Mouse (Mus musculus) mesoderm, embryonic 11.5 days (tissue): ENCODE data around the gene 9430015G10Rik.
A peak's percentile ranks its signal among the peaks of the same experiment; 100 is the strongest.
"Not testable (repeated sequence)": the region's sequence is repeated elsewhere in the genome, so short reads cannot be mapped to it uniquely, and the experiment has no call there.

Source experiments
- DNase-seq: peaks from one replicate; pipeline ENCODE4 v3.0.0-alpha.2; 2012; ENCODE audit warnings: low read depth, low spot score

9430015G10Rik gene

DNA sequence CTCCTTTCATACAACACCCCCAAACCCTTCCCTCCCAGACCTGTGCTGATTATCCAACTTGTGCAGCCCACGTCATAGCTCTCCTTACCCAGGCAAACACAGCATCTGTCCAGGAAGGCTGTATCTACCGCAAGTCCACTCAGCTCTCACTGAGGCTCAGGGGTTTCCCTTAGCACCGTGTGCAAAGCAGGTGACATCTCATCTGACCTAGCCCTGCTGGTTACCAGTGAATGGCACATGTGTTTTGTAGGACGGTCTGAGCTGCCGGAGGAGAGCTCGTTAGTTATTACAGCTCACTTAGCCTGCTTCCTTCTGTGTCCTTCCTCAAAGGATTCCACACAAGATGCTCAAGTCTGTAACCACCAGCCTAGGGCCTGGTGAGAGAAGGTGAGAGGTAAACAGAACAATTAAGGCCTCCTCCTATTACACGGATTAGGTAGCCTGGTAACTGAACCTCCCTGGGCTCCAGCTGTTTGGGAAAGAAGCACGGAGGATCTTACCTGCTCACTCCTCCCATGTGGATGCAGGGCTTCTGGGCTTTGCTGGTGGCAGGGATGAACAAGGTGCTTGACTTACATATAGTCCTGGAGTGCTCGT is 11.9 kb upstream of the 9430015G10Rik start:
- DNase-seq, result no peak

DNA sequence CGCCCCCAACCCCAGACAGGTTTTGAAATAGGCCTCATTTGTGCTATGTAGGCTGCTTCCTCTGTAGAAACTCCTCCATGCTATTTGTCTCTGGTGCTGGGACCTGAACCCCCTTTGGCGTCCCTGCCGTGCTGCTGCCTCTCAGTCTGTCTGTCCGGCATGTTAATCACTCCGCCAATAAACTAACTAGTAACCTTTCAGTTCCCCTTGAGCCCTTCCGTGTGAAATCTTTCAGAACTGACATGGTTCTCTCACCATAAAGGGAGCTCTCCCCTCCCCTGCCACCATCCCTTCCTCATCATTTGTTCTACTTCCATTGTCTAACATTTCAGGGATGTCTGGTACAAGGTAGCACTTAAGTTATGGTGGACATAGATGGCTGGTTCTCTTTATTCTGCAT is 10.4 kb upstream of the 9430015G10Rik start:
- no peak for DNase-seq

DNA sequence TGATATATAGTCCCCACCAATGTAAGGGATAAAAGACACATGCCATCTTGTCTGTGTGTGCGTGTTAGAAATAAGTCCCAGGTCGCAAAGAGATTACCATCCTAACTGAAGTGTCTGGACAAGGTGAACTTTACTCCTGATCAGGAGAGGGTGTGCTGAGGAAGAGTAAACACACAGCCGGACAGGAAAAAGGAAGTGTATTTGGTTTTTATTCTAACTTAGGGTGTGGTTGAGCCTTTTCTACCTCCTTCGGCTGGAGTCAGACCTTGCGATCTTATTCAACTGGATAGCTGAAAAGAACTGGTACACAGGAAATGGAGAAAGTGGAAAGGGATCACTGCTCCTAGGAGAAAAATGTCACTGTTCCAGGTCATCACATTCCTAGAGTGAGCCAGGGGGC is 9.3 kb upstream of the 9430015G10Rik start:
- no peak for DNase-seq

DNA sequence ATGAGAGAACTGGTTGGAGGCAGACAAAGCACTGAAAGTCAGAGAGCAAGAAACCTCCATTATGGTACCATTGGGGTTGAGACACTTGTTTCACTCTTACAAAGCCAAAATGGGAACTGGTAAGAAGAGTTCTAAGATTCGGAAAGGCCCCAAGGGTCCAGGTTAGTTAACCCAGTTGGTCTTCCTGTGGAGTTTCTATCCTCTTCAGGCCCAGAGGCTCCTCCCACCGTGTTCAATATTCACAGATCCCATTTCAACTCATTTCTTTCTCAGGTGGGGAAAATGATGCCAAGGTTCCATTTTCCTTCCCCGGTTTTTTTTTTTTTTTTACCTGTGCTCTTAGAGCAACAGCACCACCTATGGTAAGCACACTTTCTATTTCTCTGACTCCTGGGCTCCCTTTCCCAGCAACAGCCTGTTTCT is 8.3 kb upstream of the 9430015G10Rik start:
- DNase-seq, result no peak

DNA sequence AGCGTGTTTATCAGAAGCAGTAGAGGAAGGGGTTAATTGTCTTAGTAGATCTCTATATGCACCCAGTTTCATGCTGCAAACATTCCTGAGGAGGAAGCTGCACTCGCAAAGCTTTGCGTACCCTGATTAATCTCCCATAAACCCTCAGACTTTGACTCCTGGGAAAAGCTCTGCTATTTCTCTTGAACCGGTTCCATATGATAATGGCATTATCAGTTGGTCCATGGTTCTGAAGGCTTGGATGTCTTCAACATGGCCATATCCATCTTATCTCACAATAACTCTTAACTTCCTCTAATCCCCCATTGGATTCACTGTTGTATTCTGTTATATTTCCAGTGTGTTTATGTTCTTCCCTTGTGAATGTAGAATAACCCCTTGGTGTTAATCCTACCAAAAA is 6.4 kb upstream of the 9430015G10Rik start:
- DNase-seq, result no peak

DNA sequence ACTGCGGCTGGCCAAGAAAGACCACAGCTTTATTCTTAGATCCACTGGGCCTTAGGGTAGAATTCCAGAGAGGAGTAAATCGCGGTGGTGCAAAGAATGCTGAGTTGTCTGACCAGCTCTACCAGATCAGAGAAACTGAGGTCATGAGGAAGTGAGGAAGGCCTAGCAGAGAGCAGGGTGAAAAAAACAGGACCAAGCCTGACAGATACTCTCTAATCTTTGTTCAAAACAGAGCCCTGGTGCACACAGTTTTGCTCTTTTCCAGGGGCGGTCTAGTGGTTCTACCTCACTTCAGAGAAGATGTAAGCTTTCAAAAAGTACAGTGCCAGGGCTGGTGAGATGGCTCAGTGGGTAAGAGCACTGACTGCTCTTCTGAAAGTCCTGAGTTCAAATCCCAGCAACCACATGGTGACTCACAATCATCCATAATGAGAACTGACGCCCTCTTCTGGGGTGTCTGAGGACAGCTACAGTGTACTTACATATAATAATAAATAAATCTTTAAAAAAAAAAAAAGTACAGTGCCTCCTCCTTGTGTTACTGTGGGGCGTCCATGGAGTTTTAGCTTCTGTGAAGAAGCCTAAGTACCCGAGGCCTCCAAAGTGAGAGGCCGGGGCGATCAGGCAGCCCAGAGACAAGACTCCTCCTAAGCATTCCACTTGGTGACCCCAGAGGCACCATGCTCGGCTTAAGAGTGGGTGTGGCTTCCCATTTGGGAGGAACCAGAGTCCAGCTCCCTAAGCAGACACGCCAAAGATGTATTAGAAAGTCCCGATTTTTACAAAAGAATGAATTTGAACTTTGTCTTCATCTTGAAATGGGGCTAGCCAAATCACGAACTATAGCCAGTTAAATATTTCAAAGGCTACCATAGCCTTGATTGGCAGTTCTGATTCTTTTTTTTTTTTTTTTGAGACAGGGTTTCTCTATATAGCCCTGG is 906 bp upstream of the 9430015G10Rik start:
- DNase-seq, result peak; percentile 67

DNA sequence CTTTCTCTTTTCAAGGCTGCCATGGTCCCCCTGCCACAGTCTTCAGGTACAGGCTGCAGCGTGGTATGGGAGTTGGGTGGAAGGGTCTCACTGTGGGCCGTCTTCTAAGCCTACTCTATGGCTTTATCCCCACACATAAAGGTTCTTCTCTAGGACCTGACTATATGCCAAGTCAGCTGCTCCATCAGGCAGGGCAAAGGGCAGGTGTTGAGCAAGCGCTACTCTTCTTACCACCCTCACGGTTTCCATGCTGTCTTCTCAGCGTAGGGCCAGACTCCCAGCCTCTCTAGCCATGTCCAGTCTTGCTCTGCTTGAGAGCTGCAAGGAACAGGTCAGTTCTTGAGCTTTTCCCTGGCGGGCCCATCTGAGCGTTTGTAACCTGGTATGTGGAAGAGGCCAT is 14.3 kb downstream of the 9430015G10Rik start:
- no peak for DNase-seq

DNA sequence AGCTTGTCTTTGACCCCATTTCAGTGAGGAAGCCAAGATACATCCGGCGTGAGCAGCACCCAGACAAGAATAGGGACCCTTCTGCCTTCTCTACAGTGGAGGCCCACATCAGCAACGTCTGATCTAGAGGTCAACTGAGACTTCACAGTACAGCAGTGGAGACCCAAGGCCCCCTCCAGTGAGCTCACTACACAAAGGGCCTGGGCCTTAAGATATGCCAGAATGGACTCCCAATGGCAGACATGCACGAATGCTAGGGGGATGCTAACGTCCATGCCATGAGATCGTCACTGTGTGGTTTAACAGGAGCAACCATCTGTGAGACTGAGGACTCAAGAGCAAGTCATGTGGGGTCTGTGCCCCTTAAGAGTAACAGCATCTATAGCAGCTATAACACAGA is 15.6 kb downstream of the 9430015G10Rik start:
- no peak for DNase-seq

DNA sequence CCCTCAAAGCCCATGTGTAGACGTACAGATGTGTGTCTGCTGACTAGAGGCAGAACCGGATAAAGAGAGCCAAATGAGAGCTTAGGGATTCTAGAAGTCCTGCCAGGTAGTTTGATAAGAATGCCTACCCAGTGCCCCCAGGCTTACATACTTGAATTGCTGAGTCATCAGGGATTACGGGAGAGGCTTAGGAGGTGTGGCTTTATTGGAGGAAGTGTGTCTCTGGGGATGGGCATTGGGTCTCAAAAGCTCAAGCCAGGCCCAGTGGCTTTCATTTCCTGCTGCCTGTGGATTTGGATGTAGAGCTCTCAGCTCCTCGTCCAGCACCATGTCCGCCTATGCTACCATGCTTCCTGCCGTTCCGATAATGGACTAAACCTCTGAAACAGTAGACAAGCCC is 17.1 kb downstream of the 9430015G10Rik start:
- no peak for DNase-seq

DNA sequence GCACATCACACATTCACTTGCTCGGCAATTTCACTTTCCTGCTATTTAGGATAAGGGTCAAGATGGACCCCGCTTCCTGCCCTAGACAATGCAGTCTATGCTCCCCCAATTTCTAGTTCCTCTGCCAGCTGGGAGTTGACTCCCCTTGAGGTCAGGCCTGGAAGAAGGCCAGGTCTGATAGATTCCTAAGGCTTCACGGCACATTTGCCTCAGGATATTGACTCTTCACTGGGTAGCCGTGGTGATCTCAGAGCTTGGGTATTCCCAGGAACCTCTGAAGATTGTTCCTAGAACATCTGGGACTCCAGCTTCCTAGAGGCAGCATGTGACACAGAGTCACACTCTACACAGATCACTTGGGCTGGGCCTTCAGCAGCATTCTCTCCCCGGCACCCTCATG is 19.0 kb downstream of the 9430015G10Rik start:
- no peak for DNase-seq

DNA sequence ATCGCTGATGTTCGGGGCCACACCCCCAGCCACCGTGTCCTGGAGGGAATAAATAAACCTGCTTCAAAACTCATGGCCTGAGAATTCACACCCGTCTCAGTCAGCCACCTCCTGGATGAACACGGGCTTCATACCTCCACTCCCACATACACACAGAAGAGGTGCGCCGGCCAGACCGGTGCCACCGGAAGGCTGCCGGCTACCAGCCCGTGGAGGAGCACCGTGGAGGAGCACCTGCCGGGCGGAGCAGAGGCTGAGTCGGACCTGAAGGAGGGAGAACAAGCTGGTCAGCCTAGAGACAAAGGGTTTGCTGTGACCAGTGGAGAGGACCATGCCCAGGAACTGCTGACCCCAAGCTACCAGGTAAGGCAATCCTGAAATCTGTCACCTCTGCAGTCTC is 20.7 kb downstream of the 9430015G10Rik start, which contains the start of gene Rnf223:
Gene Rnf223, plus strand, starts transcription at position 78 of the 400 bp plus-strand sequence.
- DNase-seq, result no peak

DNA sequence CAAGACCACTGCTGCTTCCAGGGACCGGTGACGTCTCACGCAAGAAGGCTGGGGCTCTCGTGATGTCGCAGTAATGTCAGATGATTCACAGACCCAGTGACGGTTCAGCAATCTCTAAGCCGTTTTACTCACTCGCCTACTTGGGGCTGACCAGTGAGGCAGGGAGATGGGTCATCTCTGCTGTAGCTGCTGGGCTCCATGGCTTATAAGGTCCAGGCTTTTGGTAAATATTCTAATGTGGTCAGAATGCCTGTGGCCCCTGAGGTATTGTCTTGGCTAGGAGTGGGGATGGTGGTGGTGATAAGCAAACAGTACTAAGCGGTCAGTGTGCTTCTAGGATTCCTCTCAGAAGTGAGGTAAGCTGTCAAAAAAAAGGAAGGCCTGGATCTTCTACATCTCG is 21.2 kb downstream of the 9430015G10Rik start:
- no peak for DNase-seq

DNA sequence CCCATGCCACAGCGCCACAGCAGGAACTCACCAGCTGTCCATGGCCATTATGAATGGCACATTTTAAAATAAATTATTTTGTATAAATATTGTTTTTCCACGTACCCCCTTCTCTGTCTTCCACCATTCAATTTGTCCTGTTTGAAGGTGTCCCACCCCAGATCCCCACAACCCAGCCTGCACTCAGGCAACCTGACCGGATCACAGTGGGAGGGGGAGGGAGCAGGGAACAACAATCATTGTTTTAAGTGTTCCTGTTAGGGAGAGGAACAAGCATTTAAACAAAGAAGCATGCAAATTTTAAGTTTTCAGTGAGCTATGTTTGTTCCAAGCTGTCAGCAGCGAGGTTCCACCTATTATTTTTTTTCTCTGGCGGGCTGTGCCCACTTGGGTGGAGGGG is 23.6 kb downstream of the 9430015G10Rik start:
- no peak for DNase-seq

DNA sequence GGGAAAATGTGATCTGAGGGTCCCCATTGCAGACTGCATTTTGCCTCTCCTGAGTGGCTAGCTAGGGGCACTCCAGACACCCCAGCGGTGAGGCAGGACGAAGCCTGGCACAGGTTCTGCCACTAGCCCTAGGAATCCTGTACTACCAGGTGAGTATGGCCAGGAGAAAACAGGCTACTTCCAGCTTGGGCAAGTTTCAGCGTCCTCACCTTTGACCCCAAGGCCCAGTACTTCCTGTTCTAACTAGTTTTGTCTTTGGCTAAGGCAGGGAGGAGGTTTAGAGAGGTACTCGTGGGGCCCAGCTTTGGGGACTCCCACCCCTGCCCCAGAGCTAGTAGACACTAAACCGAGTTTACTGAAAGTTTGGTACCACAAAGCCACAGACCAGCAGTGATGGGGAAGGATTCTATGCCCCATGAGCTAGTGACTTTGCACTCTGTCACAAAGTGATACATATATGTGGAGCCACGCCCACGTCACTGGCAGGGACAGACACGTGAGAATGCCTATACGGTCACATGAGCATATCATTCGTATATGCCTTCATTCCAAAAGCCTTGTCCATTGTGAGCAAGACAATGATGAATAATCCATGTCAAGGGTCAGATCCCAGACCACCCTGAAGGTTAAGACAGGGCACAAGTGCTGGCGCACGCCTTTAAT is 24.3 kb downstream of the 9430015G10Rik start:
- no peak for DNase-seq

DNA sequence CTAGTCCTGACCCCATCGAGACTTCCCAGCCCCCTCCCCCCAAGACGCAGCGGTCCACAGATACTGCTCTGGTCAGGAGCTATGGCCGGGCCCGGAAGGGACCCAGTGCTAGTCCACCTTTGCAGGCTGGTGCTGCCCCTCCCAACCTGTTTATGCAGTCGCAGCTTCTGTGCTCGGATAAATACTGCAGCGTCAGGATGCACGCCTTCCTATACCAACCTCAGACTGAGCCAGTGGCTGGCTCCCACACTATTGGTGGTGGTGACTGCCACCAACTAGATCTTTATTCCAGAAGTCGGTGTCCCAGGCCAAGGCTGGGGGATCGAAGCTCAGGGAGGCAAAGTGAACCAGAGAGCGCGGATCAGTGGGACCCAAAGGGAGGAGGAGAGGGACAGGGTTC is 25.3 kb downstream of the 9430015G10Rik start:
- no peak for DNase-seq

DNA sequence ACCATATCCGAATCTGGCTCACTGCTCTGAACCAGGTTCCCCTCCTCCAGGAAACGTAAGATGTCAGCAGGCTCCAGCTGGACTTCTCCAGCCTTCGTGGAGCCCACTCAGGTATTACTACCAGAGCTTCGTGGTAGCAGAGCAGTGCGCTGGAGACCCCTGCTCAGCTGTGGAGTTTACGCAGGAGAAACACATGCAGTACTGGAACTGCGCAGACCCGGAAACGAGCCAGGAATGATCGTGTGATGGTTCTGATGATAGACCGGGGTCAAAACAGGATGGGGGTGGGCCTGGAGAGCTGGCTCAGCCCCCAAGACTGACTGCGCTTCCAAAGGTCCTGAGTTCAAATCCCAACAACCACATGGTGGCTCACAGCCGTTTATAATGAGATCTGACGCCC is 26.0 kb downstream of the 9430015G10Rik start:
- no peak for DNase-seq

DNA sequence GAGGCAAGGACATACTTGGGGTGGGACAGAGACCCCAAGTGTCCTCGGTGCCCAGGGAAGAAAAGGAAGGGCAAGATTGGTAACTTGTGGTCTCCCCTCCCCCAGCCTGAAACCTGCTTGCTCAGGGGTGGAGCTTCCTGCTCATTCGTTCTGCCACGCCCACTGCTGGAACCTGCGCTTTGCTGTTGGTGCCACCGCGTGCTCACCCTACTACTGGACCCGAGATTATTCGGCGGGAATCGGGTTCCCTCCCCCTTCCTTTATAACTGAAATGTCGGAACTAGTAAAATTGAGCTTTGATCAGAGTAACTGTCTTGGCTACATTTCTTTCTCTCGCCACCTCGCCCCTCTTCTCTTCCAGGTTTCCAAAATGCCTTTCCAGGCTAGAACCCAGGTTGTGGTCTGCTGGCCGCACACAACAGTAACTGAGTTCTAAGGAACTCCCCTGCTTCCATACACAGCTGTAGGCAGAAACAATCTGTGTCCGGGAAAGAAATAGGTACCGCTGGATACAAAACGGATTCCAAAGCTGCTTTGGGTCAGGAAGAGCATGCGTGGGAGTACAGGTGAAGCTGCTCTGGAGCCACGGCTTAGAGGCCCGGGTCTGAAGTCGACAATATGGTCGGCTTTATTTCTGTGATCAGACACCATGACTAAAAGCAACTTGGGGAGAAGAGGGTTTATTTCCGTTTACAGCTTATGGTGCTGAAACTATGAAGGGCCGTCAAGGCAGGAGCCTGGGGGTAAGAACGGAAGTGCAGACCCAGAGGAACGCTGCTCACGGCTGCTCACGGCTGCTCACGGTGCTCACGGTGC is 26.7 kb downstream of the 9430015G10Rik start:
- no peak for DNase-seq

DNA sequence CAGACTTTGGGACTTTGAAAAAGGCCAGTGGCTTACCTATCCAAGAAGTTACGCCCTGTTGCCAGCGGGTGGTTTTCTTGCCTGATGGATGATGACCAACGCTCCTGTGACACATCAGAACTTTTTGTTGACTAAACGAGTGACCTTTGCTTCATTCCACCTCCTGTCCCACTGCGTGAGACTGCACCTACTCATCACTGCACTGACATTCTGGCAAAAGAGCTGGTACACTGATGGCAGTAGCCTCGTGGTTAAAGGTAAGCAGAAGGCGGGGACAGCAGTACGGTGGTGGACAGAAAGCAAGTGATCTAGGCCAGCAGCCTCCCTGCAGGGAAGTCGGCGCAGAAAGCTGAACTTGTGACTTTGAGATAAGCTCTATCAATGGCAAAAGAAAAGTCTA is 41.1 kb downstream of the 9430015G10Rik start:
- DNase-seq, result not testable (repeated sequence)

DNA sequence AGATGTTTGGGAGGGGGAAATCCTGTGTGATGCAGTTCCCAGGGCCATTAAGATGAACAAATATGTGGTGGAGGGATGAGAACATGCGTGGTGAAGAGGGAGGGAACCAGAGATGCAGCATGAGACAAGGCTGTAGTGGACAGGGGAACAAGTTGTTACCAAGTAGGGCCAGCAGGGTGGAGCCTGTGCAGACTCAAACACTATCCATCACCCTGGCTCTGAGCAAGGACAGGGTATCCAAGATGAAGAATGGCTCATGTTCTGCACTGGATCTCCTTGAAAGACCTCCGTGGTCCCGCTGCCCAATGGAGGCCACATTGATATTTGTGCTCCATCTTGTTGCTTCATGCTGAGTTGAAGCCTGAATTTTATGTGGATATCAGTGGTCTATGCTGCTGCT is 45.0 kb downstream of the 9430015G10Rik start:
- no peak for DNase-seq

DNA sequence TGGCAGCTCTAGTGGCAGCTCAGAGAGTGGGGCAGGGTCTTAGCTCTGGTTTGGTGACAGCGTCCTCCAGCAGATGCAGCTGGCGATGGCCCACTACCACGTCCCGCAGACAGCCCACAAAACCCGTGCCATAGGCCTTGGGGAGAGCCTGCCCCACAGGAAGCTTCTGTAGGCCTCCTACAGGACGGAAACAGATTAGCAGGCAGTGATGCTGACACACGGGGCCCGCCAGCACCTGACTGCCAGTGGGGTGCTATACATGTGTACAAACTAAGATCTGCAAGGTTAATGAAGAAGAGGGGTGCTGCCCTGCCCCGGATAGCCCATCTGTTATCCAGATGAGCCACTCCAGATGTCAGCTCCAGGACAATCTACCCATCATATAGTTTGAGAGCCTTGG is 56.7 kb downstream of the 9430015G10Rik start:
- DNase-seq, result no peak

DNA sequence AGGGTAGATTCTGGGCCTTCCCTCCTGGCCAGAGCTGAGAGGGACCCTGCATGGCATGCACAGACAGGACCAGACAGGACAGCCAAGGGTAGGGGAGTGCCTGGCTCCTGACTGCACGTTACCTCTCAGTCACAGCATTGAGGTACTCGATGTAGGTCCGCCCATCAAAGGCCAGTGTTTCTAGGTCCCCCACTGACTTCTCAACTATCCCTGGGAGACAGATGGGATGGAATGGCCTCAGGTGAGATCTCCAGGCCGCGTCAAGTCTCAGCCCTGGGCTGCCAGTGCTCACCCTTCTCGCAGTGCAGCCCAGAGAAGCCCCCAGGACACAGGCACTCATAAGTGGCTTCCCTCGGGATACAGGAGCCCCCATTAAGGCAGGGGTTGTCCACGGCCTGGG is 58.8 kb downstream of the 9430015G10Rik start:
- no peak for DNase-seq

DNA sequence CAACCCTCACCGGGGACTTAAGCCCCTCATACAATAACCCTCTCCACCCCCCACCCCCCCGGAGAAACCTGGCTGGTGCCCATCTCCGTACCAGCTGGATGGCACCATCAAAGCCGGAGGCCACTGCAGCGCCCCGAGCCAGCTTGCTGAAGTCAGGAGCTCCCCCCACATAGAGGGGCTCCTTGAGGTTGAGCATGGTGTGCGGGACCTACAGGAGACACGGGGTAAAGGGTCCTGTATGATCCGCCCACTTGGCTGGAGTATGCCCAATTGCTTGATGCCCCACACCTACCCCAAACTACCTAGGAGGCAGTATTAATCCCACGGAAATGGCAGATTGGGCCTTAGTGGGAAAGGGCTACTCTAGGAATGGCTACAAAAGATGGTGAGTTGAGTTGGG is 59.3 kb downstream of the 9430015G10Rik start:
- DNase-seq, result no peak
